Mouse (Mus musculus) midbrain, embryonic 13.5 days (tissue): Measurements from ENCODE around the gene Paqr5. TPM values are rescaled to one million over a fixed set of nuclear protein-coding genes. Genes with fewer than 3 reads are reported as not detected.
A peak's percentile ranks its signal among the peaks of the same experiment; 100 is the strongest.

Experiments
- ATAC-seq: fragments of 200-750 bp; cut with Nextera tagmentation; 2 replicates; pipeline ENCODE4 v1.8.0; 2017; ENCODE audit warnings: mild to moderate bottlenecking, moderate TSS enrichment, moderate library complexity
- H3K27ac ChIP-seq: fragments of 300-500 bp; sonication (generic); 2 replicates; pipeline ENCODE4 v1.5.1; 2015; ENCODE audit warnings: inconsistent platforms, mild to moderate bottlenecking, moderate library complexity
- H3K27me3 ChIP-seq: fragments of 300-500 bp; sonication (generic); 2 replicates; pipeline ENCODE4 v1.6.1; 2015; ENCODE audit warnings: mild to moderate bottlenecking, inconsistent platforms
- H3K36me3 ChIP-seq: fragments of 300-500 bp; sonication (generic); 2 replicates; pipeline ENCODE4 v1.6.1; 2015; ENCODE audit warnings: mild to moderate bottlenecking, inconsistent platforms
- H3K4me1 ChIP-seq: fragments of 300-500 bp; sonication (generic); replicated peaks from 2 replicates; pipeline ENCODE4 v1.6.1; 2015; ENCODE audit warnings: inconsistent platforms
- H3K4me2 ChIP-seq: fragments of 300-500 bp; sonication (generic); replicated peaks from 2 replicates; pipeline ENCODE4 v1.6.1; 2015; ENCODE audit warnings: moderate library complexity, mild to moderate bottlenecking, inconsistent platforms
- H3K4me3 ChIP-seq: fragments of 300-500 bp; sonication (generic); replicated peaks from 2 replicates; pipeline ENCODE4 v1.5.1; 2015; ENCODE audit warnings: mild to moderate bottlenecking, inconsistent platforms
- H3K9ac ChIP-seq: fragments of 300-500 bp; sonication (generic); replicated peaks from 2 replicates; pipeline ENCODE4 v1.6.1; 2015; ENCODE audit warnings: mild to moderate bottlenecking, inconsistent platforms
- H3K9me3 ChIP-seq: fragments of 300-500 bp; sonication (generic); 2 replicates; pipeline ENCODE4 v1.6.1; 2016; ENCODE audit warnings: mild to moderate bottlenecking, inconsistent platforms
- WGBS: fragments of 180-500 bp; shearing (Covaris S2); methylation state at CpG from one replicate; pipeline ENCODE4 v1.1.7; 2015; 5-methylcytosine and 5-hydroxymethylcytosine counted together
- polyA plus RNA-seq: library from polyadenylated mRNA; unstranded; fragments of >200 nt; fragmentation: Nextera tagmentation; extraction: Ambion mirVana; gene quantifications from 2 replicates; pipeline ENCODE4 v1.2.1, GENCODE M21; 2015

Gene Paqr5
- polyA plus RNA-seq = 0.39 and 0.75 TPM in 2 replicates

DNA sequence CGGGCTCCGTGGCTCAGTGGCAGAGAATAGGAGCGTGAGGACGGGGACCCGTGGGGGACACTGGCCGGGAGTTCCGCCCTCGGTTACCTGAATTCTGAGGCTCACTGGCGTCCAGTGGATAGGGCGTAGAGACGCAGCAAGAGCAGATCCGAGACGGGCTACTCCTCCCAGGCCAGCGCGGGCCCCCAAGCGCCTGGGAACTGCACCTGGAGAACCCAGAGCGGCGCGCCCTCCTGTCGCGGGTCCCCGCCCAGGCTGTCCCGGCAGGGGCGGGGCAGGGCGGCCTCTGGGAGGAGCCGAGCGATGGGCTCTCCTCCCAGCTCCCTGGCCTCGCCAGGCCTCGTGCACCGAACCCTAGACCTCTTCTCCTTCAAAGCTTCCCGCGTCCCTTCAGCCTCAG, at the start of gene Paqr5:
Paqr5 (minus strand) TSS at position 257 of the 400 bp plus-strand sequence.
- Histone ChIP-seq H3K4me3 (peak within 1 kb of the TSS; percentile 41), H3K4me2 (peak within 1 kb of the TSS; percentile 68), H3K9me3 (no peaks in the 10 kb centered on the region), H3K36me3 (no peaks in the 10 kb centered on the region), H3K27ac (no peak within 1 kb of the TSS), H3K4me1 (peaks cover 11% of the 10 kb centered on the region), H3K9ac (peak within 1 kb of the TSS; percentile 33; the same call in 1 of the 2 replicates), H3K27me3 (peaks cover 34% of the 10 kb centered on the region)
- ATAC-seq = no peak
- under 1% methylated on average over 32 of the region's 32 CpGs for WGBS

DNA sequence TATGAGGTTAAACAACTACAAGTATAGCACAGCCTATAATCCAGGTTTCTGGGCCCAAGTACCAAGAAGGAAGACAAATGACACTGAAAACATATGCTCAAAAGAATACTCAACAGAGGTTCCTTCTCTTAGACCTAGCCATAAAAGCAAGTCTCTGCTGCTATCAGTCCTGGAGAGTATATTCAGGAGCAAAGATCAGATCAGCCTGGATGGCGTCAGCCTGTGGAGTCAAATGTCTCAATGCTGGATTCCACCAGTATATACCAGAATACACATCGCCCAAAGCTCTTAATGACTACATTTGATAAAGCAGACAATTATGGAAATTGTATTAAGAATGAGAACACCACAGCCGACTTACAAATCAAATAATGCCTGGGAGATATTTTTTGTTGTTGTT, 35.6 kb upstream of the Paqr5 start:
- 95% methylated on average over 3 of the region's 3 CpGs for WGBS
- Histone ChIP-seq H3K4me3 (no peak overlapping the region), H3K27me3 (no peaks in the 10 kb centered on the region), H3K4me2 (no peak overlapping the region), H3K4me1 (no peaks in the 10 kb centered on the region), H3K9me3 (no peaks in the 10 kb centered on the region), H3K9ac (no peak overlapping the region), H3K27ac (no peak overlapping the region), H3K36me3 (peaks cover 7% of the 10 kb centered on the region; the same call in 1 of the 2 replicates)
- no peak for ATAC-seq

DNA sequence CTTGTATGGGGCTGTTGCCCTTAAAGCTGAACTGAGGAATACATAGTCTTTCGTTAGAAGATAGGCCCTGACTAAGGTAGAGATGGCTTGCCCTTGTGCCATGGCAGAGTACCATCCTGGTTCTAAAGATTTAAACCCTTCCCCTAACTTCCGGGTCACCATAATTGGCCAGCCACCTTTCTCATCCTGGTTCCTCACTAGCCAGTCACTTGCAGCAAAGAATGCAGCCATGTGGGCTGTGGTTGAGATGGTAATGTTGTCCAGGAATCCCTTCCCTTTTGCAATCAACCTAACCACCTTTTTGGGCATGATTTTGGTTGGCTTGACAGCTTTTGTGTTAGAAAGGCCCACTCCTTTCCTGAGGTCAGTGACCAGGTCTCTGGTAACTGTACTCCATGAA, 33.8 kb upstream of the Paqr5 start:
- 94% methylated on average over 2 of the region's 2 CpGs for WGBS
- peaks cover 7% of the 10 kb centered on the region; the same call in 1 of the 2 replicates for H3K36me3 ChIP-seq
- no peak for ATAC-seq
- no peaks in the 10 kb centered on the region for H3K4me1 ChIP-seq
- H3K27me3 ChIP-seq = no peaks in the 10 kb centered on the region
- no peak overlapping the region for H3K27ac ChIP-seq
- H3K4me3 ChIP-seq = no peak overlapping the region
- no peaks in the 10 kb centered on the region for H3K9me3 ChIP-seq
- no peak overlapping the region for H3K4me2 ChIP-seq
- H3K9ac ChIP-seq = no peak overlapping the region

DNA sequence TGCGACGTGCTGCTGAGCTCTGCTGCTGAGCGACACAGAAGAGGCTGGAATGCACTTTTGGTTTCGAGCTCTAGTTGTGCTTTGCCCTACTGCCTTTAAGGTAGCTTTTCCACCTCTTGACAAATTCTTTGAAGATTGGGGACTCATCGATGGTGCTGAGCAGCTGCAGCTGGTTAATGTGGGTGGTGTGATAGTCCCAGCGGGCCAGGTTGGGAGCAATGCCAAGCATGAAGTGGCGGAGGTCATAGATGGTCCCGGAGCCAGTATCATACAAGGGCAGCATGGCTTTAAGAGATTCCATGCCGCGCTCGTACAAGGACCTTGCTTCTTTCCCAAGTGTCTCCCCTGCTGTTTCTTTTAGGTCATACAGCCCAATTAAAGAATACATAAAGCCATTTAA, 33.3 kb upstream of the Paqr5 start:
- H3K4me1 ChIP-seq = no peaks in the 10 kb centered on the region
- H3K9me3 ChIP-seq = no peaks in the 10 kb centered on the region
- no peak overlapping the region for H3K4me3 ChIP-seq
- peaks cover 7% of the 10 kb centered on the region; the same call in 1 of the 2 replicates for H3K36me3 ChIP-seq
- 90% methylated on average over 11 of the region's 11 CpGs for WGBS
- no peak overlapping the region for H3K27ac ChIP-seq
- no peak overlapping the region for H3K4me2 ChIP-seq
- no peak for ATAC-seq
- H3K27me3 ChIP-seq = no peaks in the 10 kb centered on the region
- H3K9ac ChIP-seq = no peak overlapping the region

DNA sequence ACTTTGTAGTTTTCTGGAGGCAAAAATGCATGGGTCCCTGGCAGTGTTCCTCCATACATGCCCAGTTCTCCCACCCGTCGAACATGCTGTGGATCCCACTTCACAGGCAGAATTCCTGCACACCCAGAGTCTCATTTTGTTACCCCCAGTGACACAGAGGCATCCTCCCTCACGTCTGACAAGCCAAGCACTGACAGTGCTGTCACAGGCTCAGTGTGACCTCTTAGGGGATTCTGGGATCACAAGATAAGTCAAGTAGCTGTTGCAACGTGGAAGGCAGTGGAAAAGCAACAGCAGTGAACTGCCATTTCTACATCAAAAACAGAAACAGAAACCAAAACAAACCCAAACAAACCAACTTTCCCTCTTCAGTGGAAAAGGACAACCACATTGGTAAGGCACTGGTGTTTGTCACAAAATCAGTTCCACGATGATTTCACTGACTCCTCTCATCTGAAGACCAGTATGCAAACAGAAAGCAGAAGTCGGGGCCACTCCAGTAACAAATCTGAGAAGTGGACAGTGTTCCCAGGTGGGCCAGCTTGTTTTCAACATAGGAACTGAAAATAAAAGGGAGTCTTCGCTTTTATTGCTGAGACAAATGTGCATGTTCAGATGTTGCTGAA, 31.3 kb upstream of the Paqr5 start:
- WGBS = 80% methylated on average over 7 of the region's 7 CpGs
- no peak overlapping the region for H3K9ac ChIP-seq

DNA sequence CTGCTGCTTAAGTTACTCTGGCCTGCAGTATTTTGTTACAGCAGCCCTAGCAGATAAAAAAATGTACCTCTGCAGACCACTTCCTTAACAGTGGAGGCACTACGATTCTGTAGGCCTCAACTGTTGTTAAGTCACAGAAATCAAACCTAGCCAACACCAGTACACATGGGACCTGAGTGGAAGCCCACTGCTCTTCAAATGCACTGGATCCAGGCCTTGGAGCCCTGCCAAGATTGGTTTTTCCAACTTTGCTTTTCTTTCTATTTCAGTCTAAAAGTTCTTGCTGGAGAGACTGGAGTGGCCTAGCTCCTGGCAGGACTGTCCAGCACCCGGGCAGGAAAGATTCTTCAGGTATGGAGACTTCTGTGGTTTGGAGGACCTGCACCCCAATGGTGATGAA, 29.6 kb upstream of the Paqr5 start:
- H3K9ac ChIP-seq = no peak overlapping the region
- H3K4me3 ChIP-seq = no peak overlapping the region
- no peak for ATAC-seq
- H3K27ac ChIP-seq = no peak overlapping the region
- no peaks in the 10 kb centered on the region for H3K27me3 ChIP-seq
- peaks cover 7% of the 10 kb centered on the region; the same call in 1 of the 2 replicates for H3K36me3 ChIP-seq
- H3K4me1 ChIP-seq = no peaks in the 10 kb centered on the region
- no peak overlapping the region for H3K4me2 ChIP-seq
- H3K9me3 ChIP-seq = no peaks in the 10 kb centered on the region
- WGBS = 90% methylated on average over 2 of the region's 2 CpGs

More for the DNA sequence above, 31.3 kb upstream of the Paqr5 start:
- H3K27ac ChIP-seq = no peak overlapping the region
- ATAC-seq = no peak
- no peaks in the 10 kb centered on the region for H3K27me3 ChIP-seq
- no peak overlapping the region for H3K4me2 ChIP-seq
- no peak overlapping the region for H3K4me3 ChIP-seq
- H3K36me3 ChIP-seq = peaks cover 7% of the 10 kb centered on the region; the same call in 1 of the 2 replicates
- H3K9me3 ChIP-seq = no peaks in the 10 kb centered on the region
- H3K4me1 ChIP-seq = no peaks in the 10 kb centered on the region

DNA sequence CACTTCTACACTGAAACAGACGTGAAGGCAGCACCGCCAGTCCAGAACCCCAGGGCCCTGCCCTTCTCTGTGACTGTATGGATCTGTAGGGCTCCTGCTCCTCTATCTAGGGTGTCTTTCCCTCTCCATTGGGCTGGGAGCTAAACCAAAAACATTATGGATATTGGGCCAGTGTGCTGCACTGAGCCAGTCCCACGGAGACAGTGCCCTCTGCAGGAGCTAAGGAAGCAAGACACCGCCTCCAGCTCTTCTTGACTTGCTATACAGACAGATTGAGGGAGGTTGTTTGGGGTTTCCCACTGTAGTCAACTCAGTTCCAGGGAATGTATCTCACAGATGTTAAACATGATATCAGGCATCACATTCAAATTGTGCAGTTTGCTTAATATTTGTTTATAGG, 24.1 kb upstream of the Paqr5 start:
- Histone ChIP-seq H3K4me3 (no peak overlapping the region), H3K9ac (no peak overlapping the region), H3K9me3 (no peaks in the 10 kb centered on the region), H3K36me3 (no peaks in the 10 kb centered on the region), H3K27ac (no peak overlapping the region), H3K4me1 (no peaks in the 10 kb centered on the region), H3K27me3 (no peaks in the 10 kb centered on the region), H3K4me2 (no peak overlapping the region)
- ATAC-seq = no peak
- 41% methylated on average over 4 of the region's 4 CpGs for WGBS

DNA sequence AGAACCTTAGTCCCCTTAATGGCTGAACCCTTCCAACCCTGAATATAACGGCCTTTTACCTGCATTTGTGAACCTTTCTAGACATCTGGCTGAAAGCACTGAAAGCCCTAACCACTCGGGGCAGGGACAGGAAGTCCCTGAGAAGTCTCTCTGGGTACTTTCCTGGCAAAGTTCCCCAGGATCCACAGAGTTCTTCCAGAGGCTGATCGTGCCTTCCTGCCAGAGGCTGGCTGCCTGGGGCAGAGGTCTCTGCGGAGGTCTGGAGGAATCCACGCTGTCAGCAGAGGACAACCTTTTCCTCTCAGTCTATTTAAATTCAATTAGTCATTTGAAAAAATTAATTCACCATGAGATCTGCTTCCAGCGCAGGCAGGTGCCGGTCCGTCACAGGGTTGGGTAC, 22.5 kb upstream of the Paqr5 start:
- no peak overlapping the region for H3K4me3 ChIP-seq
- H3K27me3 ChIP-seq = no peaks in the 10 kb centered on the region
- WGBS = 63% methylated on average over 8 of the region's 8 CpGs
- H3K9me3 ChIP-seq = no peaks in the 10 kb centered on the region
- no peak for ATAC-seq
- H3K27ac ChIP-seq = no peak overlapping the region
- no peaks in the 10 kb centered on the region for H3K36me3 ChIP-seq
- H3K4me1 ChIP-seq = no peaks in the 10 kb centered on the region
- H3K4me2 ChIP-seq = no peak overlapping the region
- H3K9ac ChIP-seq = no peak overlapping the region

DNA sequence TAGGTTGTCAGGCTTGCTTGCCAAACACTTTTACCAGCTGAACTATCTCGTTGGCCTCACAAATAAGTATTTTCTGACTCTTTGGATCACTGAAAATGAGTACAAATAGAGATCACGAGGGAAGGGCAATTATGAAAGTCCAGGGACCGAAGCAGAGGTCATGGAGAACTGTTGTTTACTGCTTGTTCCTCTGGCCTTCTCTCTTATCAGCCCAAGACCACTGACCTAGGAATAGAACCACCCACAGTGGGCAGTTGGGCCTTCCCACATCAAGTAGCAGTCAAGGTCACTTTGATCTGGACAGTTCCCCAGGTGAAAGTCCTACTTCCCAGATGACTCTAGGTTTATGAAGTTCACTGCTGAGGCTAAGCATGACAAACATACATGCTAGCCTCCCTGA, 15.5 kb upstream of the Paqr5 start:
- WGBS = 85% methylated on average over 3 of the region's 3 CpGs
- no peak for ATAC-seq
- H3K27me3 ChIP-seq = 0 out of 2 replicates have a peak, but pooled peaks cover 5% of the 10 kb centered on the region

DNA sequence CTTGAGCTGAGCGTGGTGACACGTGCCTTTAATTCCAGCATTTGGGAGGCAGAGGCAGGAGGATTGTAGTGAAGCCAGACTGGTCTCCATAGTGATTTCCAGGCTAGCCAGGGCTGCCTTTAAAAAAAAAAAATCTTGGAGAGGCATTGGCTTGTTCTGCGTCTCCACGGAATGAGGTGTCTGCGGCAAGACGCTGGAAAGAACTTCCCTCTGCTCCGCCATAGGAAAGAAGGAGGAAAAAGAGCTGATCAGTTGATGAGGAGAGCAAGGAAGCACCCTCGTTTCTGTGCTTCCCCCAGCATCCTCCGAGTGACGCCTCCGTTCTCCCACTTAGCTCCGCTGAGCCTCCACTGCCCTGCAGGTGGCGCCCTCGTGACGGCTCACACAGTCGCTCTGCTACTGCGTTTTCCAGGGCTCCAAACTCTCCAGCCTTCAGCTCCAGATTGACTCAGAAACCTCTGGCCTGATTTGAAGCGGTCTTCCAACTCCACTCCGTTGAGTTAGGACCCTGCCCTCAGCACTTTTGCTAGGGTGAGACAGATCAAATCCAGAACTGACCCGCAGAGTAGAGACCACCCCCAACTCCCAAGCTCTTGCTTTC, 13.5 kb upstream of the Paqr5 start:
- 0 out of 2 replicates have a peak, but pooled peaks cover 5% of the 10 kb centered on the region for H3K27me3 ChIP-seq
- no peaks in the 10 kb centered on the region for H3K9me3 ChIP-seq
- H3K4me1 ChIP-seq = no peaks in the 10 kb centered on the region
- peak overlapping the region; percentile 39 for H3K4me2 ChIP-seq
- H3K27ac ChIP-seq = no peak overlapping the region
- no peaks in the 10 kb centered on the region for H3K36me3 ChIP-seq
- H3K4me3 ChIP-seq = 0 out of 2 replicates have a peak overlapping the region, but pooled peaks have one; percentile 11
- peak; percentile 71 for ATAC-seq
- no peak overlapping the region; the same call in 1 of the 2 replicates for H3K9ac ChIP-seq
- 7% methylated on average over 20 of the region's 20 CpGs for WGBS

More for the DNA sequence above, 15.5 kb upstream of the Paqr5 start:
- no peaks in the 10 kb centered on the region for H3K4me1 ChIP-seq
- no peaks in the 10 kb centered on the region for H3K9me3 ChIP-seq
- no peak overlapping the region for H3K27ac ChIP-seq
- no peak overlapping the region for H3K9ac ChIP-seq
- no peaks in the 10 kb centered on the region for H3K36me3 ChIP-seq
- H3K4me3 ChIP-seq = no peak overlapping the region
- no peak overlapping the region for H3K4me2 ChIP-seq

DNA sequence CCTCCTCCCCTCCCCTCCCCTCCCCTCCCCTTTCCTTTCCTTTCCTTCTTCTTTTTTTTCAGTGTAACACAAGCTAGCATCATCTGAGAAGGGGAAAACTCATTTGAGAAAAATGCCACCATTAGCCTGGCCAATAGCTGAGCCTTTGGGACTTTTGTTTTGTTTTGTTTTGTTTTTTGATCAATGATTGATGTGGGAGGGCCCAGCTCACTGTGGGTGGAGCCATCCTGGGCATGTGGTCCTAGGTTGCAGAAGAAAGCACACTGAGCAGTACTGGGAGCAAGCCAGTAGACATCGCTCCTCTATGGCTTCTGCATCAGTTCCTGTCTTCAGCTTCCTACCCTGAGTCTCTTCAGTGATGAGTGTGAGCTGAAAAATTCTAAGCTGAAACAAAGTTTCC, 9.2 kb upstream of the Paqr5 start:
- 0 out of 2 replicates have a peak, but pooled peaks cover 5% of the 10 kb centered on the region for H3K27me3 ChIP-seq
- H3K27ac ChIP-seq = no peak overlapping the region
- H3K4me1 ChIP-seq = no peaks in the 10 kb centered on the region
- no peaks in the 10 kb centered on the region for H3K9me3 ChIP-seq
- WGBS = 81% methylated on average over 1 of the region's 1 CpGs
- no peak overlapping the region for H3K9ac ChIP-seq
- H3K4me2 ChIP-seq = no peak overlapping the region
- H3K4me3 ChIP-seq = no peak overlapping the region
- ATAC-seq = no peak
- no peaks in the 10 kb centered on the region for H3K36me3 ChIP-seq

DNA sequence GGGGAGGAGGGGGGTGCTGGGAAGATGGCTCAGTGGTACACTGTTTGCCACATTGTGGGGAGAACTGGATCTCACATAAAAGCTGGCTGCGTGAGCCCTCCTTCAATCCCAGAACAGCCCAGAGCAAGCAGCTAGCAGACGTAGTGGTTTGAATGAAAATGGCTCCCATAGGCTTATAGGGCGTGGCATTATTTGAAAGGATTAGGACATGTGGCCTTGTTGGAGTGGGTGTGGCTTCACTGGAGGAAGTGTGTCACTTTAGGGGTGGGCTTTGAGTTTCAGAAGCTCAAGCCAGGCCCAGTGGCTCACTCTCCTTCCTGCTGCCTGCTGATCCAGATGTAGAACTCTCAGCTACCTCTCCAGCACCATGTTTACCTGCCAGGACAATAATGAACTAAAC, 5.5 kb upstream of the Paqr5 start:
- ATAC-seq = no peak
- Histone ChIP-seq H3K9ac (no peak overlapping the region), H3K9me3 (no peaks in the 10 kb centered on the region), H3K27ac (no peak overlapping the region), H3K36me3 (no peaks in the 10 kb centered on the region), H3K4me1 (no peaks in the 10 kb centered on the region), H3K27me3 (peaks cover 8% of the 10 kb centered on the region), H3K4me3 (no peak overlapping the region), H3K4me2 (no peak overlapping the region)
- WGBS = 82% methylated on average over 3 of the region's 3 CpGs
